Mouse (Mus musculus) limb, embryonic 11.5 days (tissue): Measurements from ENCODE around the gene Rpl23. TPM values are rescaled to one million over a fixed set of nuclear protein-coding genes. Genes with fewer than 3 reads are reported as not detected.
A peak's percentile ranks its signal among the peaks of the same experiment; 100 is the strongest.

Experiments
- ATAC-seq: fragments of 200-750 bp; cut with Nextera tagmentation; 2 replicates; pipeline ENCODE4 v1.8.0; 2017; ENCODE audit warnings: low read depth; ENCODE audit not compliant: insufficient number of reproducible peaks, low FRiP score, low TSS enrichment
- DNase-seq: peaks from one replicate; pipeline ENCODE4 v3.0.0-alpha.2; 2015; ENCODE audit warnings: low spot score
- H3K27ac ChIP-seq: fragments of 300-500 bp; sonication (generic); replicated peaks from 2 replicates; pipeline ENCODE4 v1.5.1; 2014; ENCODE audit warnings: low read depth, mild to moderate bottlenecking, low read length
- H3K27me3 ChIP-seq: fragments of 300-500 bp; sonication (generic); 2 replicates; pipeline ENCODE4 v1.6.1; 2014; ENCODE audit warnings: mild to moderate bottlenecking, low read length, mixed read lengths; ENCODE audit not compliant: control insufficient read depth, insufficient read depth
- H3K36me3 ChIP-seq: fragments of 300-500 bp; sonication (generic); 2 replicates; pipeline ENCODE4 v1.6.1; 2014; ENCODE audit warnings: mild to moderate bottlenecking, low read length, moderate library complexity, mixed read lengths; ENCODE audit not compliant: control insufficient read depth, insufficient read depth
- H3K4me1 ChIP-seq: fragments of 300-500 bp; sonication (generic); 2 replicates; pipeline ENCODE4 v1.6.1; 2014; ENCODE audit warnings: low read length, mixed read lengths; ENCODE audit not compliant: control insufficient read depth, insufficient read depth
- H3K4me2 ChIP-seq: fragments of 300-500 bp; sonication (generic); 2 replicates; pipeline ENCODE4 v1.6.1; 2014; ENCODE audit warnings: low read depth, mild to moderate bottlenecking, moderate library complexity; ENCODE audit not compliant: severe bottlenecking
- H3K4me3 ChIP-seq: fragments of 300-500 bp; sonication (generic); 2 replicates; pipeline ENCODE4 v1.5.1; 2014; ENCODE audit warnings: low read depth, low read length
- H3K9ac ChIP-seq: fragments of 300-500 bp; sonication (generic); 2 replicates; pipeline ENCODE4 v1.6.1; 2014; ENCODE audit warnings: mild to moderate bottlenecking, low read length
- H3K9me3 ChIP-seq: fragments of 300-500 bp; sonication (generic); 2 replicates; pipeline ENCODE4 v1.6.1; 2016; ENCODE audit warnings: low read length; ENCODE audit not compliant: control insufficient read depth
- WGBS: fragments of 180-500 bp; shearing (Covaris S2); extraction: QIAGEN DNeasy Blood & Tissue Kit; methylation state at CpG from one replicate; pipeline ENCODE4 v1.1.7; 2014; 5-methylcytosine and 5-hydroxymethylcytosine counted together
- polyA plus RNA-seq: library from polyadenylated mRNA; unstranded; fragments of >200 nt; fragmentation: Nextera tagmentation; extraction: Ambion mirVana; gene quantifications from 2 replicates; pipeline ENCODE4 v1.2.1, GENCODE M21; 2014

The Rpl23 gene
- polyA plus RNA-seq, 1 experiment from 2014 or later: 576 TPM

DNA sequence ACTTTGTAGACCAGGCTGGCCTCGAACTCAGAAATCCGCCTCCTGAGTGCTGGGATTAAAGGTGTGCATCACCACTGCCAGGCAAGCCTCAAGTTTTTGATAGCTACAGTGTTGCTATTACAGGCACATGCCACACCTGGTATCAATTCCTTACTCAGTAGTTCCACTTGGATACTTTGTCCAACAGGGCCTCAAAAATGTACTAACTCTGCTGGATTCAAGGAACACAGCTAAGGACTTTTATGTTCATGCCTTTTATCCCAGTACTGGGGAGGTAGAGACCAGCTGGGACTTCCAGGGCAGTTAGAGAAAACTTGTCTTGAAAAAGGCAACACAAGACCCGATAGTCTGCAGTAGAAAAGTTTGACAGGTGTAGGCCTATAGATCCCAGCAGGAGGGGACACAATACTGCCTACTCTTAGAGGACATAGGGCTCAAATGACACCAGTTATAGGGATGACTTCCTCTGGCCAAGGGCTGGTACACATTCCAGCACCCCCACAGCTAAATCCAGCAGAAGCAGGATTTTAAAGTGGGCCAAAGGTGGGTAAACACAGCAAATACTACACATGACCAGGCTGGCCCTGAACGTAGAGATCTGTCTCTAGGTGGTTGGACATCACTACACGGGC is 5.6 kb downstream of the Rpl23 start:
- peak; percentile 24 for DNase-seq
- Histone ChIP-seq H3K27ac (no peak overlapping the region), H3K4me1 (peaks cover 11% of the 10 kb centered on the region; the same call in 1 of the 2 replicates), H3K9ac (no peak overlapping the region), H3K27me3 (no peaks in the 10 kb centered on the region), H3K36me3 (peaks cover 38% of the 10 kb centered on the region), H3K9me3 (no peaks in the 10 kb centered on the region), H3K4me3 (no peak overlapping the region), H3K4me2 (no peak overlapping the region)
- peak; percentile 44; the same call in 1 of the 2 replicates for ATAC-seq
- WGBS: 61% methylated on average over 5 of the region's 5 CpGs

DNA sequence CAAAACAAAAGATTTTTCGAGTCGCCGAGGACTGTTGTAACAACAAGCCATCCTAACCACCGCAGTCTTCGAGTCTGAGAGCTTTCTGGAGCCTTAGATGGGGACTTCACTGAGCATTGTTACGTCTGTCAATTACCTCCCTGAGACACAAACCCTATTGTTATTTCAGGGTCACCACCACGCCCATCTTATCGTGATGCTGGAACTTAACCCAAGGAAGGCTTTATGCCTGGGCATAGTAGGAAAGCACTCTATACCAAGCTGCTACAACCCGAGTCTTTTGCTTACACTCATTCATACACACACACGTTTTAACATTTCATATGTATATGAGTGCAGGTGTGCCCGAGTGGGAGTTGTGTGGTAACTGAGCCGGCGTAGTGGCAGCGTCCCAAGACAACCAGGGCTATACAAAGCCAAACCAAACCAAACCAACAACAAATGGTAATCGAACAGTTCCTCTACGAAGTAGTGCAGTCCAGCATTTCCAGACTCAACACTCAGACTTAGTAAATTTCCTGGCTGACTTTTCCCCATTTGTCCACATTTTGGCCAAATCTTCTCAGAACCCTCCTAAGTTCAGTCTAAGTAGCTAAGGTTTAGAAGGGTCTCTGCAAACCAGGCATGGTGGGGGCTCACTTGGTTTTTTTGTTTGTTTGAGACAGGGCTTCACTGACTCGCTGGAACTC is 6.3 kb downstream of the Rpl23 start, which contains the start of gene 1700001P01Rik:
Gene 1700001P01Rik (minus strand): TSS at position 111 of the 689 bp plus-strand sequence.
- H3K27ac ChIP-seq: no peak within 1 kb of the TSS; the same call in 1 of the 2 replicates
- H3K36me3 ChIP-seq: peaks cover 38% of the 10 kb centered on the region
- peaks cover 10% of the 10 kb centered on the region; the same call in 1 of the 2 replicates for H3K4me1 ChIP-seq
- no peak; the same call in 1 of the 2 replicates for ATAC-seq
- no peak within 1 kb of the TSS for H3K4me3 ChIP-seq
- WGBS: 60% methylated on average over 17 of the region's 17 CpGs
- no peak for DNase-seq
- no peaks in the 10 kb centered on the region for H3K9me3 ChIP-seq
- H3K27me3 ChIP-seq: no peaks in the 10 kb centered on the region
- H3K4me2 ChIP-seq: no peak within 1 kb of the TSS
- no peak within 1 kb of the TSS for H3K9ac ChIP-seq

DNA sequence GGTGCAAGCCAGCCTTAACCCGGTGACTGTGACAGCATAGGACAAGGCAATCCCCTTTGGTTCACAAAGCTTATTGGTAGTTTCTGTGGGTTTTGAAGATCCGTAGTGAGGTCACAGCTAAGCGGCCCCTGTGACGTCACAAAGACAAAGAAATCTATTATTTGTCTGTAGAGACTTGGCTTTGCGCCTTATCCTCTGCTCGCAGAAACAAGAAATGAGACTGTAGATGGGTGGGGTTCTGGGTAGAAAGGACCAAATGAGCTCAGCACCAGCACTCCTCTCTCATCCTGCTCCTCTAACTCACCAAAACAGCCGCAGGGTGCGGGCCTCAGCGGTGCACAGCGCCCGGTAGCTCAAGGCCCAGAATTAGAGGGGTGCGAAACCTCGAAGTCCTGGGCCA is 7.1 kb downstream of the Rpl23 start:
- 84% methylated on average over 13 of the region's 13 CpGs for WGBS
- ATAC-seq: no peak
- H3K27ac ChIP-seq: no peak overlapping the region

DNA sequence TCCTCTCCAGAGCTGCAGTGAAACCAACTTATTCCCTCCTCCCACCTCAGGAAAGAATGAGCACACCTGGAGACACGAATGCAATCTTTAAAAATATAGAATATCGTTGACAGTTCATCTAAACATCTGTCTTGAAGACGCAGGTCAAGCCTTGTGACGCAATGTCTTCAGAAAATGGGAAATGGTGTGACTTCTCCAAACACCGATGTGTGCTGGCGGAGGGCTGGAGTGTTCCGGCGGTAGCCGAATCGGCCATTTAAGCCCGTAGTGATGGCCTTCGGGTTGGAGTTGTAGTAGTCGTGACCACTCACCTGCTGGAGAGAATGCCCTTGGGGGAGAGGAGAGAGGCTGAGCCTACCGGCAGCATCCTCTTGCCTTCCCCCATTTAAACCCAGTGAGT is 10.8 kb downstream of the Rpl23 start:
- Histone ChIP-seq H3K4me2 (no peak overlapping the region), H3K9ac (no peak overlapping the region), H3K36me3 (0 out of 2 replicates have a peak, but pooled peaks cover under 1% of the 10 kb centered on the region), H3K27me3 (no peaks in the 10 kb centered on the region), H3K27ac (no peak overlapping the region), H3K9me3 (no peaks in the 10 kb centered on the region), H3K4me3 (no peak overlapping the region), H3K4me1 (no peaks in the 10 kb centered on the region)
- ATAC-seq: no peak
- 84% methylated on average over 14 of the region's 14 CpGs for WGBS
- DNase-seq: no peak

More for the DNA sequence above, 7.1 kb downstream of the Rpl23 start:
- Histone ChIP-seq H3K4me3 (no peak overlapping the region), H3K9ac (no peak overlapping the region), H3K27me3 (no peaks in the 10 kb centered on the region), H3K4me2 (no peak overlapping the region), H3K9me3 (no peaks in the 10 kb centered on the region), H3K36me3 (peaks cover 32% of the 10 kb centered on the region), H3K4me1 (peaks cover 2% of the 10 kb centered on the region; the same call in 1 of the 2 replicates)
- DNase-seq: no peak

DNA sequence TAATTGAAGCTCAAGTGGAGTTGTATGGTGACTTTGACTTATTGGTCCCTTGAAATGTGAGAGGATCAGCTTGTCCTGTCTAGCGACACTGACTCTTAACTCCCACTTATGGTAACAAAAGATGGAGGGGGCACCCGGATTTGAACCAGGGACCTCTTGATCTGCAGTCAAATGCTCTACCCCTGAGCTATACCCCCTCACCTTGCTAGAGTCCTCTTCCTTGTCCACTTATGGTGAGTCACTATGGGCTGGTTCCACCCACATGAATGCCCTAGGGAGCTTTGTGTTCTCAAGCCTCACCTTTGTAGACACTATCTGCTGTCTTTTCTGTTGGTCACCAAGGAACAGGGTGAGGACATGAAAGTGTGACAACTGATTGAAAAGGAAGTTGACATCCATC is 12.5 kb downstream of the Rpl23 start:
- no peak overlapping the region for H3K27ac ChIP-seq
- no peak overlapping the region for H3K9ac ChIP-seq
- H3K36me3 ChIP-seq: no peaks in the 10 kb centered on the region
- no peaks in the 10 kb centered on the region for H3K27me3 ChIP-seq
- 0 out of 2 replicates have a peak, but pooled peaks cover 8% of the 10 kb centered on the region for H3K4me1 ChIP-seq
- no peaks in the 10 kb centered on the region for H3K9me3 ChIP-seq
- no peak overlapping the region for H3K4me3 ChIP-seq
- DNase-seq (no peak), ATAC-seq (no peak)
- H3K4me2 ChIP-seq: no peak overlapping the region
- 41% methylated on average over 2 of the region's 2 CpGs for WGBS

DNA sequence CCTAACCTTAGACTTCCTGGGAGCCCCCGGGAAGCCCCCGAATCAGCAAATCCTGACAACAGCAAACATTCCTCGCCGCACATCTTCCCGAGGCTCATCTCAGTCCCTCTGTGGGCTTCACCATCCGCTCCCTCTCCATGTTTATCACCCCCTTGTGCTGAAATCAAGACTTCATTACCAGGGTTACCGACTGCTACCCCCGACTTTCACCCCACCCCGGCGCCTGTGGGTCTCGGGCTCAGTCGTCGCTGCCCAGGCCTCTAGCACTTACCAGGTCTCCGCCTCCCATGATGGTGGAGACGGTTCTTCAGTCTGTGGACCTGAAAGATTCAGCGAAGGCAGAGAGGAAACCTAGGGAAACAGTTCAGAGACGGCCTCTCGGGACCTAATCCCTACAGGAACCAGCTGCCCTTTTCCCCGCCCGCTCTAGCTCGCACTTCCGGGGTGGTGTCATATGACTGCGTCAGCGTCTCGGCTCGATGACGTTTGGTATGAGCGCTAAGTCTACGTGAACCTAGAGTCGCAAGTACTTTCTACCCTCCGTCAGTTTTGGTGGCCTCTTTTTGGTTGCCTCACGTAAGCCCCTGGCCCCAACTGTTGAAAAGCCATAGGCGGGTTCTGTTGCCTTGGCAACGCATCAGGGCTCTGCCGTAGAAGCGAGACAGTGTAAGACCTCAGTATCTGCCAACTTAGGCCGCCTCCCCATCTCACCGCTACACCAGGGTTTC is 15.9 kb downstream of the Rpl23 start, which contains the start of gene Cwc25:
Gene Cwc25 (minus strand): TSS at position 403 of the 728 bp plus-strand sequence.
- DNase-seq: peak; percentile 97
- H3K36me3 ChIP-seq: peaks cover 11% of the 10 kb centered on the region
- H3K27ac ChIP-seq: peak within 1 kb of the TSS; percentile 15
- peak within 1 kb of the TSS; percentile 88 for H3K9ac ChIP-seq
- no peaks in the 10 kb centered on the region for H3K9me3 ChIP-seq
- whole genome bisulfite sequencing: 1% methylated on average over 38 of the region's 38 CpGs
- peak; percentile 86 for ATAC-seq
- H3K4me2 ChIP-seq: peak within 1 kb of the TSS; percentile 89
- H3K4me1 ChIP-seq: 0 out of 2 replicates have a peak, but pooled peaks cover 8% of the 10 kb centered on the region
- no peaks in the 10 kb centered on the region for H3K27me3 ChIP-seq
- peak within 1 kb of the TSS; percentile 92 for H3K4me3 ChIP-seq

DNA sequence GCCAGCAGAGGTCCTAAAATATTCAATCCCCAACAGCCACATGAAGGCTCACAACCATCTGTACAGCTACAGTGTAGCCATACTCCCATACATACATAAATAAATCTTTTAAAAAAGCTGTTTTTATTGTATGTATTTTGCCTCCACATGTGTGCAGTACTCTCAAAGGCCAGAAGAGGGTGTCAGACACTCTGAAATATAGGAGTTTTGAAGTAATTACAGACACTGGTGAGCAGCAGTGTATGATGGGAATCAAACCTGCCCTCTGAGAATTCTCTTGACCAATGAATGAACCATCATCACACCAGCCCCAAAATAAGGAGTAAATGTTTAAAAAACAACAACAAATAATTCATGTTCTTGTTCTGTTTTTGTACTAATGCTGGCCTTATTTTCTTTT is 20.6 kb downstream of the Rpl23 start:
- DNase-seq: no peak
- Histone ChIP-seq H3K9me3 (no peaks in the 10 kb centered on the region), H3K4me3 (no peak overlapping the region), H3K27me3 (no peaks in the 10 kb centered on the region), H3K9ac (no peak overlapping the region), H3K4me2 (no peak overlapping the region), H3K27ac (no peak overlapping the region), H3K4me1 (0 out of 2 replicates have a peak, but pooled peaks cover 8% of the 10 kb centered on the region), H3K36me3 (peaks cover 11% of the 10 kb centered on the region)
- no peak for ATAC-seq

DNA sequence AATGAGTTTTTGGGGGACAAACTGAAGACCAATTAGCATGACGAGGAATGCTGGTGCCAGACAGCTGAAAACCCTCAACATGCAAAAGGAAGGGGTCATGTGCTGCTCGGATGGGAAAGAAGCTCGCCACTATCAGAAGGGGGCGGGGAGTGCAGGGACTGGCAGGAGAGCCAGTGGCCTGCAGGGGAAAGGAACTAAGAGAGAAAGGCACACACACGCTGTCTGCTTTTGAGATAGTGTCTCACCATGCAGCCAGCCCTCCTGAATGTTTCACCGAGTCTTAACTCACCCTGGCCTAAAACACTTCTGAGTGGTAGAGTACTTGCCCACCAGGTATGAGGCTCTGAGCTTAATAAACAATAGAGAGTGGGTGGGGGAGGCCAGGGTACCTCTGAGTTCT is 23.3 kb downstream of the Rpl23 start:
- no peak for DNase-seq
- no peak for ATAC-seq
- Histone ChIP-seq H3K4me2 (no peak overlapping the region), H3K27ac (no peak overlapping the region), H3K36me3 (peaks cover 16% of the 10 kb centered on the region), H3K9ac (no peak overlapping the region), H3K9me3 (no peaks in the 10 kb centered on the region), H3K4me3 (no peak overlapping the region), H3K27me3 (no peaks in the 10 kb centered on the region), H3K4me1 (no peaks in the 10 kb centered on the region)
- WGBS: 84% methylated on average over 6 of the region's 6 CpGs
